Mouse (Mus musculus): ENCODE measurements around the gene 1600014C10Rik. TPM values are rescaled to one million over a fixed set of nuclear protein-coding genes. Genes with fewer than 3 reads are reported as not detected.
A peak's percentile ranks its signal among the peaks of the same experiment; 100 is the strongest.

Gene 1600014C10Rik
- total RNA-seq, 2 experiments from 2014 or later, result 14.2 to 15.7 TPM

GRCm38 (mm10) chr7:38184418-38184745 is 1.4 kb downstream of the 1600014C10Rik start:
- no peak for DNase-seq

- no peak for DNase-seq
Measured at GRCm38 (mm10) chr7:38184786-38185185, 1.8 kb downstream of the 1600014C10Rik start.

- no peak for DNase-seq
Measured at GRCm38 (mm10) chr7:38186861-38187260, 3.8 kb downstream of the 1600014C10Rik start.

- no peak for DNase-seq
Measured at GRCm38 (mm10) chr7:38187796-38188195, 4.8 kb downstream of the 1600014C10Rik start.

GRCm38 (mm10) chr7:38188281-38189075 is 5.5 kb downstream of the 1600014C10Rik start:
- no peak for DNase-seq

GRCm38 (mm10) chr7:38189136-38189982 is 6.3 kb downstream of the 1600014C10Rik start:
- DNase-seq, result no peak

- DNase-seq, result no peak
Measured at GRCm38 (mm10) chr7:38190056-38190835, 7.2 kb downstream of the 1600014C10Rik start.

- DNase-seq, result no peak
Measured at GRCm38 (mm10) chr7:38191146-38191545, 8.1 kb downstream of the 1600014C10Rik start.

GRCm38 (mm10) chr7:38191571-38191970 is 8.6 kb downstream of the 1600014C10Rik start:
- DNase-seq, result peak; percentile 54

GRCm38 (mm10) chr7:38199907-38200605 is 17.0 kb downstream of the 1600014C10Rik start:
- no peak for DNase-seq

GRCm38 (mm10) chr7:38200606-38201289 is 17.7 kb downstream of the 1600014C10Rik start:
- DNase-seq, result peak; percentile 92

- no peak for DNase-seq
Measured at GRCm38 (mm10) chr7:38201290-38201658, 18.3 kb downstream of the 1600014C10Rik start.

- no peak for DNase-seq
Measured at GRCm38 (mm10) chr7:38204314-38204713, 21.3 kb downstream of the 1600014C10Rik start.

GRCm38 (mm10) chr7:38205801-38206200 is 22.8 kb downstream of the 1600014C10Rik start:
- no peak for DNase-seq

GRCm38 (mm10) chr7:38206564-38206963 is 23.5 kb downstream of the 1600014C10Rik start:
- DNase-seq, result no peak

- DNase-seq, result no peak
Measured at GRCm38 (mm10) chr7:38208969-38209368, 26.0 kb downstream of the 1600014C10Rik start.

GRCm38 (mm10) chr7:38209478-38210152 is 26.6 kb downstream of the 1600014C10Rik start:
- DNase-seq, result no peak

GRCm38 (mm10) chr7:38212651-38213062 is 29.6 kb downstream of the 1600014C10Rik start:
- peak; percentile 39 for DNase-seq

GRCm38 (mm10) chr7:38214473-38215214 is 31.6 kb downstream of the 1600014C10Rik start:
- no peak for DNase-seq

GRCm38 (mm10) chr7:38215281-38215680 is 32.3 kb downstream of the 1600014C10Rik start:
- DNase-seq, result no peak
